Mouse (Mus musculus): ENCODE measurements at regions not wholly inside any gene's neighbourhood (a gene's known extent, or its start where the extent isn't known, plus 50 kb on each side); places are given as distances from the start of the nearest gene placed in this dataset.

DNA sequence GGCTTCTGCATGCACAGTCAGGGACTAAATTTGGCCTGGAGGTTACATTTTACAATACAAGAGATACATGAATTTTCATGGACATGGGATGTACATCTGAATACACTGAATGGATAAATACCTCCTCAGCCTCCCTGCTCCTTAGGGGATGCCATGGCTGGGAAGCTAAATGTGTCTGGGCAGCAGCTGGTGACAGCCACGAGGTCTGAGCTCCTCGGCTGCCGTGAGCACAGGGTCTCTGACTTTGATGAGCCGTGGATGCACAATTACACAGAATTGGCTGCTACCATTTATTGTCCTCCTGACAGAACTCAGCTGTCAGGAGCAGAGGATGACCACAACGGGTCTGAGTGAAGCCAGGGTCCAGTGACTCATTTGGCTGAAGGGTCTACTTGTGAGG lies 80.3 kb upstream of the Arhgap21 start:
- H3K9ac ChIP-seq (ENCODE audit: insufficient read depth, low read depth): no peak overlapping the region
- TF ChIP-seq JUND (conservative IDR thresholded peaks at IDR 0.05; ENCODE audit: low read depth, low read length): no peak
- no peak for TF ChIP-seq ZMIZ1 (IDR thresholded peaks at IDR 0.05; ENCODE audit: low read depth, low read length)
- TF ChIP-seq UBTF (IDR thresholded peaks at IDR 0.05; ENCODE audit: low read depth, low read length): no peak
- no peak for TF ChIP-seq RCOR1 (conservative IDR thresholded peaks at IDR 0.05; ENCODE audit: low read depth, low read length)
- no peak for TF ChIP-seq NELFE (IDR thresholded peaks at IDR 0.05; ENCODE audit: low read depth, low read length)
- TF ChIP-seq TBP (conservative IDR thresholded peaks at IDR 0.05; ENCODE audit: low read depth, low read length): no peak
- TF ChIP-seq EP300 (IDR thresholded peaks at IDR 0.05; ENCODE audit: low read length): no peak
- no peak for TF ChIP-seq MXI1 (IDR thresholded peaks at IDR 0.05; ENCODE audit: low read depth, low read length)
- no peak for TF ChIP-seq ZNF384 (IDR thresholded peaks at IDR 0.05; ENCODE audit: low read depth, low read length)
- TF ChIP-seq USF1 (IDR thresholded peaks at IDR 0.05; ENCODE audit: low read depth, low read length): no peak
- no peak for TF ChIP-seq BHLHE40 (IDR thresholded peaks at IDR 0.05; ENCODE audit: low read depth, low read length)
- TF ChIP-seq TCF12 (IDR thresholded peaks at IDR 0.05; ENCODE audit: low read depth, low read length): no peak
- TF ChIP-seq GABPA (IDR thresholded peaks at IDR 0.05; ENCODE audit: insufficient replicate concordance, low read depth, low read length): no peak
- H3K9me3 ChIP-seq (replicated peaks; ENCODE audit: low read length): no peaks in the 10 kb centered on the region
- H3K27me3 ChIP-seq (replicated peaks): no peaks in the 10 kb centered on the region
- no peak overlapping the region for H3K27ac ChIP-seq (ENCODE audit: insufficient read depth, low read depth)
- H3K4me2 ChIP-seq (ENCODE audit: insufficient read depth, low read depth, poor library complexity, severe bottlenecking): no peak overlapping the region
- no peak for DNase-seq (ENCODE audit: extremely low read depth)
- dilution Hi-C loops (cut with MboI; ENCODE audit: extremely low pct_ligation_motif_present, extremely low pct_unique_long_range_greater_than_20kb, low sequenced_read_pairs) (no loop called here), in situ Hi-C loops (cut with MboI; ENCODE audit: low pct_ligation_motif_present, low pct_unique_long_range_greater_than_20kb, low sequenced_read_pairs) (no loop called here)
- no peaks in the 10 kb centered on the region for H3K36me3 ChIP-seq (replicated peaks in 1 of 2; ENCODE audit: control insufficient read depth in 1 of 2, insufficient read depth in 1 of 2, low read length in 1 of 2)
- no peak overlapping the region for H3K4me3 ChIP-seq (replicated peaks in 1 of 3; ENCODE audit: low read depth in 2 of 3, low read length in 2 of 3, poor library complexity in 1 of 3)
- peaks cover 0 to 2% of the 10 kb centered on the region in 2 experiments; a peak in 1 of 4 replicates for H3K4me1 ChIP-seq (ENCODE audit: control insufficient read depth in 1 of 2, insufficient read depth in 2 of 2)
- no peaks in the 10 kb centered on the region for H3K79me2 ChIP-seq (replicated peaks; ENCODE audit: control insufficient read depth, extremely low read depth, insufficient read depth, poor library complexity, severe bottlenecking)

DNA sequence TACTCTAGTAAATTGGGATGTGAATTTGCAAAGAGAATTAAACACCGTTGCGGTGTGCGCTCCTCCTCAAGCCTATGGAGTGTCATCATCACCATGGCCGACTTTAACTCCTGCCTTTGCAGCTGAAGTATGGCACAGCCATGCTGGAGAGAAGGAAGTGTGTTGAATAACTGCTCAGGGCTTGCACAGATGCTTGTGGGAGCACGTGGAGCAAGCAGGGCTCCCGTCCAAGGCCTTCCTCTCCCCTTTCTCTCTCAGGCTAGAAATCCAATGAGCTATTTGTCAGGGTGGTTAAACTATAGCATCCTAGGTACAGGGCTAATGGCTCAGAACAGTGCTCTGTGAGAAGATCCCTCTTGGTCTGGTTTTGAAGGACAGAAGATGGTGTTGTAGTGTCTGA lies 79.5 kb upstream of the Arhgap21 start:
- no peak overlapping the region for H3K9ac ChIP-seq (ENCODE audit: insufficient read depth, low read depth)
- no peak overlapping the region for H3K4me3 ChIP-seq (replicated peaks in 1 of 3; ENCODE audit: low read depth in 2 of 3, low read length in 2 of 3, poor library complexity in 1 of 3)
- H3K79me2 ChIP-seq (replicated peaks; ENCODE audit: control insufficient read depth, extremely low read depth, insufficient read depth, poor library complexity, severe bottlenecking): no peaks in the 10 kb centered on the region
- dilution Hi-C loops (cut with MboI; ENCODE audit: extremely low pct_ligation_motif_present, extremely low pct_unique_long_range_greater_than_20kb, low sequenced_read_pairs) (no loop called here), in situ Hi-C loops (cut with MboI; ENCODE audit: low pct_ligation_motif_present, low pct_unique_long_range_greater_than_20kb, low sequenced_read_pairs) (no loop called here)
- H3K36me3 ChIP-seq (replicated peaks in 1 of 2; ENCODE audit: control insufficient read depth in 1 of 2, insufficient read depth in 1 of 2, low read length in 1 of 2): no peaks in the 10 kb centered on the region
- H3K4me1 ChIP-seq (ENCODE audit: control insufficient read depth in 1 of 2, insufficient read depth in 2 of 2): no peaks in the 10 kb centered on the region
- H3K27ac ChIP-seq (ENCODE audit: insufficient read depth, low read depth): no peak overlapping the region
- no peaks in the 10 kb centered on the region for H3K27me3 ChIP-seq (replicated peaks)
- no peak overlapping the region for H3K4me2 ChIP-seq (ENCODE audit: insufficient read depth, low read depth, poor library complexity, severe bottlenecking)
- no peak for DNase-seq (ENCODE audit: extremely low read depth)
- H3K9me3 ChIP-seq (replicated peaks; ENCODE audit: low read length): no peaks in the 10 kb centered on the region
- TF ChIP-seq ETS1 (conservative IDR thresholded peaks at IDR 0.05; ENCODE audit: low read depth, low read length) (no peak), UBTF (IDR thresholded peaks at IDR 0.05; ENCODE audit: low read depth, low read length) (no peak), BHLHE40 (IDR thresholded peaks at IDR 0.05; ENCODE audit: low read depth, low read length) (no peak), CHD2 (IDR thresholded peaks at IDR 0.05; ENCODE audit: low read length) (no peak), MYC (IDR thresholded peaks at IDR 0.05; ENCODE audit: low read depth, low read length) (no peak), MXI1 (IDR thresholded peaks at IDR 0.05; ENCODE audit: low read depth, low read length) (no peak), ZNF384 (IDR thresholded peaks at IDR 0.05; ENCODE audit: low read depth, low read length) (no peak), JUN (IDR thresholded peaks at IDR 0.05; ENCODE audit: insufficient read depth, low read depth, low read length) (no peak), SIN3A (IDR thresholded peaks at IDR 0.05; ENCODE audit: low read length) (no peak), HCFC1 (IDR thresholded peaks at IDR 0.05; ENCODE audit: low read depth, low read length) (no peak), MEF2A (IDR thresholded peaks at IDR 0.05; ENCODE audit: borderline replicate concordance, low read depth, low read length) (no peak), MAFK (IDR thresholded peaks at IDR 0.05; ENCODE audit: insufficient replicate concordance, low read length) (no peak), RAD21 (IDR thresholded peaks at IDR 0.05; ENCODE audit: low read depth, low read length) (no peak), IRF4 (IDR thresholded peaks at IDR 0.05; ENCODE audit: low read depth, low read length) (no peak), USF2 (conservative IDR thresholded peaks at IDR 0.05; ENCODE audit: low read depth, low read length) (no peak), MAZ (IDR thresholded peaks at IDR 0.05; ENCODE audit: low read depth, low read length) (no peak), ZC3H11A (IDR thresholded peaks at IDR 0.05; ENCODE audit: low read depth, low read length) (no peak), MAX (IDR thresholded peaks at IDR 0.05; ENCODE audit: low read length) (no peak)
